Mouse (Mus musculus) limb, embryonic 10.5 days (tissue): ENCODE data around the gene Klhl29. TPM values are rescaled to one million over a fixed set of nuclear protein-coding genes. Genes with fewer than 3 reads are reported as not detected.

Experiments
- DNase-seq: peaks from one replicate; pipeline ENCODE4 v3.0.0-alpha.2; 2017; ENCODE audit warnings: low spot score
- H3K27ac ChIP-seq: fragments of 300-500 bp; sonication (generic); 2 replicates; pipeline ENCODE4 v1.5.1; 2016; ENCODE audit warnings: mild to moderate bottlenecking
- H3K27me3 ChIP-seq: fragments of 300-500 bp; sonication (generic); 2 replicates; pipeline ENCODE4 v1.6.1; 2016; ENCODE audit warnings: low read depth, mild to moderate bottlenecking; ENCODE audit not compliant: poor library complexity, severe bottlenecking
- H3K36me3 ChIP-seq: fragments of 300-500 bp; sonication (generic); 2 replicates; pipeline ENCODE4 v1.6.1; 2016; ENCODE audit warnings: mild to moderate bottlenecking, moderate library complexity
- H3K4me1 ChIP-seq: fragments of 300-500 bp; sonication (generic); 2 replicates; pipeline ENCODE4 v1.6.1; 2016
- H3K4me3 ChIP-seq: fragments of 300-500 bp; sonication (generic); 2 replicates; pipeline ENCODE4 v1.5.1; 2016; ENCODE audit warnings: mild to moderate bottlenecking, moderate library complexity
- H3K9me3 ChIP-seq: fragments of 300-500 bp; sonication (generic); replicated peaks from 2 replicates; pipeline ENCODE4 v1.6.1; 2016; ENCODE audit warnings: mild to moderate bottlenecking
- WGBS: fragments of 180-500 bp; shearing (Covaris S2); methylation state at CpG from one replicate; pipeline ENCODE4 v1.1.7; 2016; 5-methylcytosine and 5-hydroxymethylcytosine counted together
- polyA plus RNA-seq: library from polyadenylated mRNA; unstranded; fragments of >200 nt; fragmentation: Nextera tagmentation; extraction: Ambion mirVana; gene quantifications from 2 replicates; pipeline ENCODE4 v1.2.1, GENCODE M21; 2016

Gene Klhl29
- polyA plus RNA-seq, 1 experiment from 2014 or later: 1.4 TPM

- no peaks in the 10 kb centered on the region for H3K9me3 ChIP-seq
- peaks cover 17% of the 10 kb centered on the region for H3K4me1 ChIP-seq
- H3K27me3 ChIP-seq: no peaks in the 10 kb centered on the region
- no peak overlapping the region for H3K27ac ChIP-seq
- H3K4me3 ChIP-seq: no peak overlapping the region
- DNase-seq: no peak
- 53% methylated on average over 8 of the region's 8 CpGs for WGBS
- no peaks in the 10 kb centered on the region for H3K36me3 ChIP-seq
Measured at GRCm38 (mm10) chr12:5122972-5123371, 252.5 kb downstream of the Klhl29 start.

- no peaks in the 10 kb centered on the region for H3K27me3 ChIP-seq
- DNase-seq: no peak
- no peaks in the 10 kb centered on the region for H3K36me3 ChIP-seq
- no peak overlapping the region for H3K4me3 ChIP-seq
- no peak overlapping the region for H3K27ac ChIP-seq
- no peaks in the 10 kb centered on the region for H3K9me3 ChIP-seq
- H3K4me1 ChIP-seq: peaks cover 17% of the 10 kb centered on the region
- 53% methylated on average over 6 of the region's 6 CpGs for WGBS
Measured at GRCm38 (mm10) chr12:5120249-5120648, 255.2 kb downstream of the Klhl29 start.

GRCm38 (mm10) chr12:5119726-5120125, 255.8 kb downstream of the Klhl29 start:
- H3K36me3 ChIP-seq: no peaks in the 10 kb centered on the region
- no peaks in the 10 kb centered on the region for H3K27me3 ChIP-seq
- WGBS: 12% methylated on average over 15 of the region's 15 CpGs
- no peak overlapping the region for H3K27ac ChIP-seq
- H3K4me1 ChIP-seq: peaks cover 17% of the 10 kb centered on the region
- peak; percentile 83 for DNase-seq
- no peaks in the 10 kb centered on the region for H3K9me3 ChIP-seq
- peak overlapping the region; percentile 28; the same call in 1 of the 2 replicates for H3K4me3 ChIP-seq

- no peaks in the 10 kb centered on the region for H3K27me3 ChIP-seq
- H3K36me3 ChIP-seq: no peaks in the 10 kb centered on the region
- DNase-seq: no peak
- no peak overlapping the region for H3K27ac ChIP-seq
- no peaks in the 10 kb centered on the region for H3K9me3 ChIP-seq
- WGBS: 63% methylated on average over 9 of the region's 9 CpGs
- H3K4me1 ChIP-seq: peaks cover 17% of the 10 kb centered on the region
- H3K4me3 ChIP-seq: peak overlapping the region; percentile 28; the same call in 1 of the 2 replicates
Measured at GRCm38 (mm10) chr12:5119286-5119685, 256.2 kb downstream of the Klhl29 start.

GRCm38 (mm10) chr12:5116605-5117004, 258.9 kb downstream of the Klhl29 start:
- no peaks in the 10 kb centered on the region for H3K36me3 ChIP-seq
- peaks cover 11% of the 10 kb centered on the region for H3K4me1 ChIP-seq
- 92% methylated on average over 5 of the region's 5 CpGs for WGBS
- H3K27me3 ChIP-seq: no peaks in the 10 kb centered on the region
- no peak overlapping the region for H3K4me3 ChIP-seq
- no peaks in the 10 kb centered on the region for H3K9me3 ChIP-seq
- H3K27ac ChIP-seq: no peak overlapping the region
- DNase-seq: no peak

- no peak overlapping the region for H3K4me3 ChIP-seq
- no peak for DNase-seq
- WGBS: 82% methylated on average over 4 of the region's 4 CpGs
- H3K4me1 ChIP-seq: peaks cover 3% of the 10 kb centered on the region
- H3K27me3 ChIP-seq: no peaks in the 10 kb centered on the region
- no peaks in the 10 kb centered on the region for H3K36me3 ChIP-seq
- H3K9me3 ChIP-seq: no peaks in the 10 kb centered on the region
- H3K27ac ChIP-seq: no peak overlapping the region
Measured at GRCm38 (mm10) chr12:5114631-5115030, 260.9 kb downstream of the Klhl29 start.

- Histone ChIP-seq H3K27ac (no peak overlapping the region), H3K36me3 (no peaks in the 10 kb centered on the region), H3K4me3 (no peak overlapping the region), H3K27me3 (no peaks in the 10 kb centered on the region), H3K9me3 (no peaks in the 10 kb centered on the region), H3K4me1 (no peaks in the 10 kb centered on the region; the same call in 1 of the 2 replicates)
- DNase-seq: peak; percentile 68
- WGBS: 54% methylated on average over 3 of the region's 3 CpGs
Measured at GRCm38 (mm10) chr12:5111343-5111742, 264.1 kb downstream of the Klhl29 start.

- no peak overlapping the region for H3K4me3 ChIP-seq
- WGBS: 76% methylated on average over 6 of the region's 6 CpGs
- no peak overlapping the region for H3K27ac ChIP-seq
- no peaks in the 10 kb centered on the region; the same call in 1 of the 2 replicates for H3K4me1 ChIP-seq
- H3K27me3 ChIP-seq: no peaks in the 10 kb centered on the region
- no peaks in the 10 kb centered on the region for H3K9me3 ChIP-seq
- DNase-seq: no peak
- no peaks in the 10 kb centered on the region for H3K36me3 ChIP-seq
Measured at GRCm38 (mm10) chr12:5108613-5109012, 266.9 kb downstream of the Klhl29 start.

GRCm38 (mm10) chr12:5107795-5108194, 267.7 kb downstream of the Klhl29 start:
- WGBS: 74% methylated on average over 2 of the region's 2 CpGs
- H3K27ac ChIP-seq: no peak overlapping the region
- no peaks in the 10 kb centered on the region for H3K27me3 ChIP-seq
- H3K9me3 ChIP-seq: no peaks in the 10 kb centered on the region
- no peak overlapping the region for H3K4me3 ChIP-seq
- no peaks in the 10 kb centered on the region for H3K36me3 ChIP-seq
- DNase-seq: no peak
- no peaks in the 10 kb centered on the region; the same call in 1 of the 2 replicates for H3K4me1 ChIP-seq

- no peaks in the 10 kb centered on the region for H3K9me3 ChIP-seq
- no peaks in the 10 kb centered on the region; the same call in 1 of the 2 replicates for H3K4me1 ChIP-seq
- H3K4me3 ChIP-seq: no peak overlapping the region
- H3K36me3 ChIP-seq: no peaks in the 10 kb centered on the region
- 87% methylated on average over 9 of the region's 9 CpGs for WGBS
- H3K27me3 ChIP-seq: no peaks in the 10 kb centered on the region
- no peak for DNase-seq
- H3K27ac ChIP-seq: no peak overlapping the region
Measured at GRCm38 (mm10) chr12:5104422-5105052, 270.9 kb downstream of the Klhl29 start.

- 82% methylated on average over 13 of the region's 13 CpGs for WGBS
- H3K27ac ChIP-seq: no peak overlapping the region
- H3K27me3 ChIP-seq: no peaks in the 10 kb centered on the region
Measured at GRCm38 (mm10) chr12:5101411-5102024, 274.0 kb downstream of the Klhl29 start.

GRCm38 (mm10) chr12:5099572-5099971, 275.9 kb downstream of the Klhl29 start:
- Histone ChIP-seq H3K27ac (no peak overlapping the region), H3K4me1 (no peaks in the 10 kb centered on the region), H3K27me3 (no peaks in the 10 kb centered on the region), H3K36me3 (no peaks in the 10 kb centered on the region), H3K9me3 (no peaks in the 10 kb centered on the region), H3K4me3 (no peak overlapping the region)
- no peak for DNase-seq
- WGBS: 89% methylated on average over 9 of the region's 9 CpGs

More at GRCm38 (mm10) chr12:5101411-5102024, 274.0 kb downstream of the Klhl29 start:
- Histone ChIP-seq H3K9me3 (no peaks in the 10 kb centered on the region), H3K4me1 (no peaks in the 10 kb centered on the region), H3K4me3 (no peak overlapping the region), H3K36me3 (no peaks in the 10 kb centered on the region)
- no peak for DNase-seq

GRCm38 (mm10) chr12:5088639-5089038, 286.8 kb downstream of the Klhl29 start:
- 66% methylated on average over 1 of the region's 1 CpGs for WGBS
- Histone ChIP-seq H3K27me3 (no peaks in the 10 kb centered on the region), H3K4me3 (no peak overlapping the region), H3K27ac (no peak overlapping the region), H3K4me1 (no peaks in the 10 kb centered on the region), H3K9me3 (no peaks in the 10 kb centered on the region), H3K36me3 (peaks cover 25% of the 10 kb centered on the region)
- DNase-seq: no peak
